Mouse (Mus musculus) heart, postnatal 14 days (tissue): ENCODE measurements at regions not wholly inside any gene's neighbourhood (a gene's known extent, or its start where the extent isn't known, plus 50 kb on each side); places are given as distances from the start of the nearest gene placed in this dataset.
A peak's percentile ranks its signal among the peaks of the same experiment; 100 is the strongest.

Experiments used
- DNase-seq, 2 experiments: peaks; one replicate each; pipeline ENCODE4 v3.0.0; 2021 to 2022
- intact Hi-C: fragments of 180-260 bp; cut with DNase I; formaldehyde crosslinking; loops from one replicate; pipeline ENCODE4 v1.15.1; 2025

- no peak for DNase-seq
- intact Hi-C loops, result loop anchor here (5.0 kb wide), 1 partner anchor 1376 kb away; no protein-coding TSS in a partner anchor
These were observed 182.7 kb upstream of the Prr30 start for GRCm38 (mm10) chr14:101382838-101383237.

GRCm38 (mm10) chr14:101381943-101382342, 181.8 kb upstream of the Prr30 start:
- intact Hi-C loops, result loop anchor here (5.0 kb wide), 1 partner anchor 1375 kb away; no protein-coding TSS in a partner anchor
- no peak for DNase-seq

DNA sequence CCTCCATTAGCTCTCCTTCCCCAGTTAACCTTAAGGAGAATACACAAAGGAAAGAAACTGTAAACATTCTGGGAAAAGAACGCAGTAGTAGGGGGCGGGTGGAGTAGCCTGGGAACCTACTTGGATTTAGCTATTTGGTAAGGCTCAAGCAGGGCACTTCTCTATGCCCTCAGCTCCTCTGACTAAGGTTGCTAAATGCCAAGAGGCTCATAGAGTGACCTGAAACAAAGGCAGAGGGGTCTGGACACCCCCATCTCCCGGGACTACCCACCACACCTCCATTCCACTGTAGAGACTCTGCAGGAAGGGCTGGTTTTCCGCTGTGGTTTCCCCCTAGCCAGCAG, 179.5 kb upstream of the Prr30 start:
- no peak for DNase-seq

GRCm38 (mm10) chr14:101378965-101379662, 179.0 kb upstream of the Prr30 start:
- intact Hi-C loops, result loop anchor here (2.0 kb wide), 1 partner anchor 1446 kb away; no protein-coding TSS in a partner anchor
- peak; percentile 79 to 85 for DNase-seq

More for the DNA sequence above, 179.5 kb upstream of the Prr30 start:
- intact Hi-C loops, result loop anchor here (2.0 to 5.0 kb wide), 2 partner anchors 1372 to 1447 kb away; no protein-coding TSS in a partner anchor

DNA sequence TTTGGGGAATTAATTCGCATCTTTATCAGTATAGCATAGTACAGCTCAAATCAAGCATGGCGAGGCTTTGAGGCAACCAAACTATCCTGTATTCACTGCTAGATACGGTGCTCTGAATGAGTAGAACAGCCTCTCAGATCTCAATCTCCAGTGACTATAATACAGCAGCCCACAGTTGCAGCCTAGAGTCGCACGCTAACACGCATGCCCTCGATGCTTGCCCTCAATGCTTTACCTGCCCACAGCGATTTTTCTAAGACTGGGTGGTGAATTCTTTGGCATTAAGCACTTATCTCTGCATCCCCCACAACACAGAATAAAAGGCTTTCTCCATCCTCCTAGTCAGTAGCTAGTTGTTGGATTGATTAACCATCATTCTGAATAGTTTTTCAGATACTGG, 178.4 kb upstream of the Prr30 start:
- intact Hi-C loops, result loop anchor here (2.0 kb wide), 1 partner anchor 1446 kb away; no protein-coding TSS in a partner anchor
- no peak for DNase-seq

DNA sequence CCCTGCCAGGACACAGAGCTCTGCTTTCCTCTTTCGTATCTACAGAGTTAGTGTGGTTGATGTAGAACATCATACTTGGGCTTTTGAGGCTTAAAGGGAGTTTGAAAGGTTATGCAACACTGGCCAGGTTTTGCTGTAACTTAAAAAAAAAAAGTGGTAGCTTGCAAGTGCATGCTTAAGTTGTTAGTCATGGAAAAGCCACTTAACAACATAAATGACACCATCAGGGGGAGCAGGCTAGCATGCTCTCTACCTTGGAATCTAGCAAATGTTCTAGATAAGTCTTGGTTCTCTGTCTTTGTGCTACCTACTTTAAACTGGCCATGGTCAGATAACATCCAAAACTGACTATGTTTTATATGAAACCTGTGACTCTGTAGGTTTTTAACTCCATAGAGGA, 176.6 kb upstream of the Prr30 start:
- DNase-seq, result no peak
- intact Hi-C loops, result no loop called here

GRCm38 (mm10) chr14:101375833-101376232, 175.7 kb upstream of the Prr30 start:
- intact Hi-C loops, result no loop called here
- DNase-seq, result no peak

- DNase-seq, result no peak
- intact Hi-C loops, result no loop called here
These were observed 173.7 kb upstream of the Prr30 start for GRCm38 (mm10) chr14:101373864-101374263.

DNA sequence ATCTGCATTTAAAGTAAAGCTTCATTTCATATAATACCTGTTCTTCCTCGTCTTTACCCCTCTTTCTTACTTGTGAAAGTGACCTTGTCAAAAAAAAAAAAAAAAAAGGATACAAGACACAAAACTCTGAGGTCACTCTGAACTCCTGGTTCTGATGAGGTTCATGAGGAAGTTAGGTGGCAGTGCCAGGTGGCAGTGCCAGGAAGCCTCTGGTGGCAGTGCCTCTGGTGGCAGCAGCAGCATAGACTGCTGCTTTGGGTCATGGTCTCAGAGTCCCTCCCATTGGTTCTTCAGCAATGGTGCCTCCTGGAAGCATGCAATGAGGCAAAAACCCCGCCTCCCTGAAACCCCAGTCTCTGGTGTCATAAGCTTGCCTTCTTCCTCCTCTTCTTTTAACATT, 159.7 kb upstream of the Prr30 start:
- intact Hi-C loops, result no loop called here

DNA sequence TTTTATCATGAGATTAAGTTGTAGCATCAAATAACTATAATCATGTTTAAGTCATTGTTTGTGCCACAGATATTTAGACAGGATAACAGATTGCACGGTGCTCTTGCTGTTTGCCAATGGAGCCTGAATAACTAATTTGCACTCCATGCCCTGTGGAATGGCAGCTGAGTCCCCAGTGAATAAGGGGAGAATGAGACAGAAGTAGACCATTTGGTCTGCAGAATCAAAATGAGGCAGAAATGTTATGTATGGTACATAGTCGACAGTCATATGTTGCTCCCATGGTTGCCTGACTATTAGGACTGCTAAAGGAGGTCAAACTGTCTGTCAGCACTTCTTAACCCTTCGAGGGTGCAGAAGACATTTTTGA, 152.9 kb upstream of the Prr30 start:
- DNase-seq, result no peak
- intact Hi-C loops, result no loop called here

More for the DNA sequence above, 159.7 kb upstream of the Prr30 start:
- DNase-seq, result no peak

- intact Hi-C loops, result no loop called here
These were observed 152.2 kb upstream of the Prr30 start for GRCm38 (mm10) chr14:101352046-101353008.

DNA sequence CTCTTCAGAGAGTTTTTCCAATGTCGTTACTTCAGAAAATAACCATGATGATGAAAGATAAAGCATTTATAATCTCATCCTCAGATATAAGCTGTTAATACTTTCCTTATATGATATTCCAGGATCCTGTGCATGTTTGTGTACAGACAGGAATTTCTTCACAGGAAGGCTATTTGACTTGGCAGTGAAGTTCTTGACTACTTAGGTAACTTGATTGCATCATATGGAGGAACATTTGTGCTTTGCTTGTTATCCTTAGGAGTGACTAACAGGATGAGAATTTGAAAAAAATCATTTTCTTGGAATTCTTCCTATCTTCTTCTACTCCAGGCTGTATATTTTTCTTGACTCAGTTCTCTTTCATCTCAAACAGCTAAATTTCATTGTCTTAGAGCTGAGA, 140.2 kb upstream of the Prr30 start:
- intact Hi-C loops, result no loop called here
- no peak for DNase-seq

More at GRCm38 (mm10) chr14:101352046-101353008, 152.2 kb upstream of the Prr30 start:
- DNase-seq, result peak; percentile 23 to 31

GRCm38 (mm10) chr14:101332015-101332414, 131.9 kb upstream of the Prr30 start:
- intact Hi-C loops, result no loop called here
- no peak for DNase-seq

DNA sequence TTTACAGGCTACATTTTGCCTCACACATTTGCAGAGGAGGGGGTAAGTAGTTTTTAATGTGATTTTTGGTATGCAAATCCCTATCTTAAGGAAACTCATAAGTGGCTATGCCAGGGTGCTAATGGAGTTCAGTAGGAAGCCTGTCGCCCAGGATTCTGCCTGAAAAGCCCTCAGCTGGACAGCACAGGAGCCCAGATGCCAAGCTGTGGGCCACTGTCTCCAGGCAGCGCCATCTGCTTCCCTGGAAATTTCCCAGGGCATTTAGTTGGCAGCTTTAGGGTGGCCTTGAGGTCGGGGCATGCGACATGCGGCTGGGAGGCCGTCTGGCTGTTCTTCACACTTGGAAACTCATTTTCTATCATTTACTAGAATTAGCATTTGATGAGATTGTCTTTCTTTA, 127.3 kb upstream of the Prr30 start:
- intact Hi-C loops, result no loop called here
- no peak for DNase-seq

DNA sequence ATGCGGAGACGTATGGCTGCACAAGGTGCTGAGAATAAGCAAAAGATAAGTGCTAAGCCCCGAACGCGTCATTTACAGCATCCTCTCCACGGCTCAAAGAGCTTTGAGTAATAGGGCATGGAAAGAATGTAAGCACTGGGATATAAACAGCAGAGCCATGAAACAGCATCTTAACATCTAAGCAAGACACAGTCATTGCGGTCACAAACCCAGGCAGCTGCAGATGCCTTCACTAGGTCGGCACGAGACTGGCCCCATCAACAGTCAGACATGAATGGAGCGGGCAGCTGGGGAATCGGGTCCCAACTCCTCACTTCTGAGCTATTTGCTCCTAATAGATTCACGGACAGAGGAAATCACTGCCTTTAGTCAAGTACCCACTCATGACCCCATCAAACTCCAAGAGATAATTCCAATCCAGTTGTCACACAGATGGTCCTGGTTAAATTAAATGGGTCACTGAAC, 126.4 kb upstream of the Prr30 start:
- intact Hi-C loops, result no loop called here
- DNase-seq, result no peak

- intact Hi-C loops, result no loop called here
- no peak for DNase-seq
These were observed 123.2 kb upstream of the Prr30 start for GRCm38 (mm10) chr14:101323361-101323760.

DNA sequence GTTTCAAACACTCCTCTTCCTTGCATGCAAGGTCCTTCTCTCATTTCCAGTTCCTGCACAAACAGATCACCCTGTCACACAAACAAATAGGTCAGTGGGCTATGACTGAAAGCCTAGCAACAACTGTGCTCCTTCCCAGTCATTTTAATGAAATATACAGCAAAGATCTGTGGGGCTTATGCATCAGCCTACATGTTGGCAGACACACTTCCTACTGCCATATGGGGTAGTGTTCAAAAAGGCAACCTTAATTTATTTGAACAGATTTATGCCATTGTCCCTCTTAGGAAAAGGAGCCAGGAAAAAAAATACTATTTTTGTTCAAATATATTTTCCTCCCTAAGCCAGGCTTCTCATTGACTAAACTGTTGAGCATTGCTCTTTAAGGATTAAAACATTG, 107.8 kb upstream of the Prr30 start:
- DNase-seq, result no peak
- intact Hi-C loops, result no loop called here

GRCm38 (mm10) chr14:101304487-101305032, 104.4 kb upstream of the Prr30 start:
- intact Hi-C loops, result no loop called here
- DNase-seq, result no peak

DNA sequence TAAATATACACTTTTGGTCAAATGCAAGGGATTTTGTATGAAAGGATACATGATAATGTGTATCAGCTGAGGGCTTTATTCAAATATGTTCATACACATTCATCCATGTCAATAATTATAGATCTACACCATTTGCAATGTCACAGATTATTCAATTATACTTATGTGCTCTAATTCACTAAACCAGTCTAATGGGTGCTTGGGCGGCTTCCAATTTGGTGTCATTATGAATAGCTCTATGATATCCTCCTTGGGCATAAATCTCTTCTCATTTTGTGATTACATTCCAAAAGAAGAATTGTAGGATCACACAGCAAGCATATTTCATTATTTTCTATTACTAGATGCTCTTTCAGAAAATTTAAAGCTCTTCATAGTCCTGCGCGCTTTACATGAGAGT, 97.7 kb upstream of the Prr30 start:
- intact Hi-C loops, result loop anchor here (5.0 kb wide), 1 partner anchor 1291 kb away; no protein-coding TSS in a partner anchor

DNA sequence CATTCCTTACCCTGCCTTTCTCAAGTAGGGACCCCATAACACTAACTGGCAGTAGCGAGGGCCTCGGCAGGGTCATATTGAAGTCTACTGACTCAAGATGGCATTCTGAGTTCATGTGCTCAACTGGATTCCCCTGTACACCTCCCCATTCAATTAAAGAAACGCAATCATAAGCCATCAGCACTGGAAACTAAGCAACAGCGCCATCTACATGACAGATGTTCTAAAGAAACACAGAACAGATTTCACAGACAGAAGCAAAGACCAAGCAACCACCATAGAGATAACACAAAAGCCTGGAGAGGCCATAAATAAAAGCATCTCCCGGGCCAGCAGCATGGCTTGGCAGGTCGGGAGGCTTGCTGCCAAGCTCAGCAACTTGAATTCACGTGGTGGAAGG, 94.6 kb upstream of the Prr30 start:
- intact Hi-C loops, result loop anchor here (5.0 kb wide), 3 partner anchors 1012 to 1362 kb away; partner anchors contain the start of gene Klf12
- peak; percentile 37 to 49 for DNase-seq

More for the DNA sequence above, 97.7 kb upstream of the Prr30 start:
- no peak for DNase-seq

DNA sequence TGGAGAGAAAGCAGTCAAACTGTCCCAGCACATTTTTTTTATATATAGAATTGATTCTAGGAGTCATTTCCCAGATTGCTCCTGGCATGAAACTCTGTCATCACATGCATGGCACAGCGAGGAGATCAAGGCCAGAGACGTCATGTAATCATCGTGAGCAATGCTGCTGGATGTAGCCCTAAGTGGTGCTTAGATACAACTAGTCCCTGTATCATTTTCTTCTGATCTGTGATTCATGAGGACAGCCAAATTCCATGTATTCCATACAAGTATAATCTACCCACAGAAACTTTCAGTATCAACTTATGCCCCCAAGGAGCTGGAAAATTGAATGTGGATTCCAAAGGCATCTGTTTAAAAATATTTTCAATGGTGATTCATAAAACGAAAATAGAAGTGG, 87.6 kb upstream of the Prr30 start:
- DNase-seq, result no peak
- intact Hi-C loops, result no loop called here
